Mouse (Mus musculus): ENCODE measurements around the gene Aco2.

- no peak for TF ChIP-seq CTCF (IDR thresholded peaks at IDR 0.05; ENCODE audit: low read depth, low read length)
- peak; percentile 82 for TF ChIP-seq POLR2A (IDR thresholded peaks at IDR 0.05; ENCODE audit: extremely low read depth, insufficient read depth, low read length)
These were observed at the start of gene Aco2 for GRCm38 (mm10) chr15:81872262-81873136.
